12 mouse cellular contexts compared by ENCODE assay signal in the genomic region with DNA sequence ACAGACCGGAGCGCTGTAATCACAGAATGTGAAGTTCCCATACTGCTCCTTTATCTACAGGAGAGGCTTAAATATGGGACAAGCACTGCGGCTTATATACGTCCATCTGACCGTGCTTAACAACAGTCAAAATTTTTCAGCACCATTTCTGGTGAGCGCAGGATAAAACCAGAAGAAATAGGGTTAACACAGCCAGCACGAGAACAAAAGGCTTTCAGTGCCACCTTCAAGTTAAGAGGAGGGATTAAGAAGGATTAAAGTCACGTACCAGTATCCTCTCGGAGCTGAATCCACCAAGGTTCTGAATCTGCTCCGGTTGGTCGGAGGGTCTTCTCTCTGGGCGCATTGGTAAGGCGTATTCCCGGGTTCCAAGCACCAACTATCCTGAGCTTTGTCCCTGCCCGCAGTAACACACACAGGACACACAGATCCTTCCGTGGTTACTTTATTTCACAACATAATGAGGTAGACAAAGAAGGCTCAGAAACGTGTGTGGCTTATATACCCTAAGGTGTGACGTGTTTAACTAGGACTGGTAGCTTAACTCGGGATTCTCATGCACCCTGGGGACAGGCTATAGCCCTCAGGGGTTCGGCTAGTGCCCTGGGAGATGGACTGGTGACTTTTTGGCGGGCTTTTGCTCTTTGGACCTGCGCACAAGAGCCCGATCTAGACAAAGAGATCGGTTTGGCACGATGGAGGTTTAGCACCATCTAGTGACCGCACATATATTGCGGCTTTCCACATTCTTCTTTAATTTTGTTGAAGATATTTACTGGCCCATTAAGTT. TPM values are rescaled to one million over a fixed set of nuclear protein-coding genes. Genes with fewer than 3 reads are reported as not detected.
DNase-seq lines count a peak whose midpoint lies in the region; ATAC-seq and TF ChIP-seq lines count a peak whose summit lies in the region.
"Not testable (repeated sequence)": the region's sequence is repeated elsewhere in the genome, so short reads cannot be mapped to it uniquely, and the experiment has no call there.
"Had no signal": no experiment of that assay in that cellular context is flagged by ENCODE, and none has a peak within 500 bp of the region (broad histone marks: within the 10 kb centered on the region; RNA-seq: fewer than 3 reads in every experiment).

No protein-coding gene starts in this region.

- peaks cover 29% of the 10 kb centered on the region for H3K9me3 ChIP-seq in forebrain, embryonic 10.5 days
- H3K9me3 ChIP-seq in heart, embryonic 15.5 days (replicated peaks); intestine, postnatal 0 days (ENCODE audit: control insufficient read depth); liver, embryonic 11.5 days (ENCODE audit: control insufficient read depth, low read length); midbrain, embryonic 13.5 days: not testable (repeated sequence)

- not testable (repeated sequence) for ATAC-seq in heart, embryonic 15.5 days (replicated peaks; ENCODE audit: insufficient number of reproducible peaks, insufficient read depth, low FRiP score, low read depth); intestine, postnatal 0 days
- peak; percentile 54; the same call in 1 of the 2 replicates for ATAC-seq in liver, embryonic 11.5 days (replicated peaks; ENCODE audit: low FRiP score)
- ATAC-seq in midbrain, embryonic 13.5 days: peak; percentile 96

- not testable (repeated sequence) for H3K36me3 ChIP-seq in forebrain, embryonic 10.5 days (replicated peaks); heart, embryonic 15.5 days; intestine, postnatal 0 days (ENCODE audit: control insufficient read depth, insufficient read depth); liver, embryonic 11.5 days (ENCODE audit: control insufficient read depth, insufficient read depth, low read length); midbrain, embryonic 13.5 days; splenic B cell, adult 2 months (ENCODE audit: control insufficient read depth, insufficient read depth, low read length, poor library complexity, severe bottlenecking)

- 23% methylated on average over 27 of the region's 27 CpGs for WGBS in forebrain, embryonic 10.5 days
- 33% methylated on average over 27 of the region's 27 CpGs for WGBS in heart, embryonic 15.5 days
- WGBS in intestine, postnatal 0 days: 33% methylated on average over 27 of the region's 27 CpGs
- WGBS in liver, embryonic 11.5 days: 44% methylated on average over 27 of the region's 27 CpGs
- 22% methylated on average over 27 of the region's 27 CpGs for WGBS in midbrain, embryonic 13.5 days

- peak overlapping the region; percentile 59 for H3K4me2 ChIP-seq in heart, embryonic 15.5 days
- peak overlapping the region; percentile 53 for H3K4me2 ChIP-seq in intestine, postnatal 0 days (replicated peaks; ENCODE audit: low read depth)
- peak overlapping the region; percentile 2; the same call in 1 of the 2 replicates for H3K4me2 ChIP-seq in liver, embryonic 11.5 days
- H3K4me2 ChIP-seq in midbrain, embryonic 13.5 days (replicated peaks): peak overlapping the region; percentile 49

- H3K9ac ChIP-seq in heart, embryonic 15.5 days: peak overlapping the region; percentile 16; the same call in 1 of the 2 replicates
- H3K9ac ChIP-seq in intestine, postnatal 0 days (ENCODE audit: low read depth, low read length); liver, embryonic 11.5 days (ENCODE audit: low read depth, low read length): not testable (repeated sequence)
- H3K9ac ChIP-seq in midbrain, embryonic 13.5 days (replicated peaks): peak overlapping the region; percentile 62

- peak; percentile 56 for TF ChIP-seq CTCF in intestine, postnatal 0 days (IDR thresholded peaks at IDR 0.05; ENCODE audit: low read depth)

- H3K4me1 ChIP-seq in forebrain, embryonic 10.5 days; heart, embryonic 15.5 days (replicated peaks); intestine, postnatal 0 days (replicated peaks; ENCODE audit: control insufficient read depth, insufficient read depth, low read length); liver, embryonic 11.5 days (replicated peaks; ENCODE audit: control insufficient read depth, insufficient read depth, low read length); midbrain, embryonic 13.5 days (replicated peaks): not testable (repeated sequence)

- H3K4me3 ChIP-seq in forebrain, embryonic 10.5 days: peak overlapping the region; percentile 47
- peak overlapping the region; percentile 35 for H3K4me3 ChIP-seq in heart, embryonic 15.5 days
- H3K4me3 ChIP-seq in intestine, postnatal 0 days (ENCODE audit: low read depth, low read length): peak overlapping the region; percentile 7; the same call in 1 of the 2 replicates
- H3K4me3 ChIP-seq in liver, embryonic 11.5 days (ENCODE audit: low read depth, low read length): not testable (repeated sequence)
- peak overlapping the region; percentile 37 for H3K4me3 ChIP-seq in midbrain, embryonic 13.5 days (replicated peaks)

- peak; percentile 51 for DNase-seq in 416B (ENCODE audit: low read depth)
- peak; percentile 39 for DNase-seq in adrenal gland, postnatal 25 days
- DNase-seq in forebrain, embryonic 10.5 days (ENCODE audit: extremely low spot score, low spot score): peak; percentile 43
- DNase-seq in liver, embryonic 11.5 days (ENCODE audit: low spot score): peak; percentile 32
- DNase-seq in splenic B cell, adult 2 months (ENCODE audit: low read depth, low spot score): peak; percentile 19

- peak overlapping the region; percentile 88 for H3K27ac ChIP-seq in forebrain, embryonic 10.5 days
- H3K27ac ChIP-seq in heart, embryonic 15.5 days; intestine, postnatal 0 days (ENCODE audit: low read depth, low read length); liver, embryonic 11.5 days (ENCODE audit: low read depth, low read length): not testable (repeated sequence)
- peak overlapping the region; percentile 65 for H3K27ac ChIP-seq in midbrain, embryonic 13.5 days

- H3K27me3 ChIP-seq in forebrain, embryonic 10.5 days (ENCODE audit: poor library complexity, severe bottlenecking); heart, embryonic 15.5 days; intestine, postnatal 0 days (replicated peaks; ENCODE audit: control insufficient read depth, insufficient read depth, low read length); liver, embryonic 11.5 days (replicated peaks; ENCODE audit: control insufficient read depth, insufficient read depth, low read length); midbrain, embryonic 13.5 days; splenic B cell, adult 2 months (ENCODE audit: control insufficient read depth, insufficient read depth, low read length, poor library complexity, severe bottlenecking): not testable (repeated sequence)

RNA-seq across cellular contexts. Expression of gene Olfr161, which starts 41.9 kb away (rescaled TPM):
- total RNA-seq in adrenal gland, postnatal 25 days (2021): not detected in 2 replicates
- polyA plus RNA-seq in forebrain, embryonic 10.5 days (2016; fragmentation: Nextera tagmentation; extraction: Ambion mirVana): not detected in 2 replicates
- not detected in 2 replicates for polyA plus RNA-seq in heart, embryonic 15.5 days (2015; fragmentation: Nextera tagmentation; extraction: Ambion mirVana)
- not detected in 2 replicates for polyA plus RNA-seq in intestine, postnatal 0 days (2015; fragmentation: Nextera tagmentation; extraction: Ambion mirVana)
- not detected in 2 replicates for polyA plus RNA-seq in liver, embryonic 11.5 days (2014; fragmentation: Nextera tagmentation; extraction: Ambion mirVana)
- polyA plus RNA-seq in midbrain, embryonic 13.5 days (2015; fragmentation: Nextera tagmentation; extraction: Ambion mirVana): not detected in 2 replicates
- total RNA-seq: gastrocnemius, postnatal 36 days; left cerebral cortex, adult 8-10 months had no signal
- polyA plus RNA-seq: C2C12, macrophage had no signal

Comparison
In these comparisons a context has a peak if more than half of its experiments do, and no peak if none do; other contexts are left out.
1. H3K4me2 ChIP-seq: peak in every context shown above with its lines; median percentile 59 in heart, embryonic 15.5 days; 53 in intestine, postnatal 0 days; 49 in midbrain, embryonic 13.5 days; 2 in liver, embryonic 11.5 days.